ENCODE assay signal across 8 mouse cellular contexts in genomic region chr9:108648166-108648565, GRCm38 (mm10). TPM values are rescaled to one million over a fixed set of nuclear protein-coding genes. Genes with fewer than 3 reads are reported as not detected.
DNase-seq lines count a peak whose midpoint lies in the region; ATAC-seq and TF ChIP-seq lines count a peak whose summit lies in the region.

No protein-coding gene starts in this region.

- H3K27ac ChIP-seq in lung, embryonic 14.5 days (ENCODE audit: low read depth) = peak overlapping the region; percentile 94
- H3K27ac ChIP-seq in stomach, embryonic 15.5 days = peak overlapping the region; percentile 94; the same call in 1 of the 2 replicates

- no peaks in the 10 kb centered on the region for H3K9me3 ChIP-seq in erythroblast, embryonic 14.5 days (ENCODE audit: control insufficient read depth, low read length)
- H3K9me3 ChIP-seq in lung, embryonic 14.5 days (ENCODE audit: low read depth, low read length) = no peaks in the 10 kb centered on the region
- no peaks in the 10 kb centered on the region for H3K9me3 ChIP-seq in stomach, embryonic 15.5 days

- no peaks in the 10 kb centered on the region for H3K27me3 ChIP-seq in erythroblast, embryonic 14.5 days (ENCODE audit: control insufficient read depth)
- H3K27me3 ChIP-seq in lung, embryonic 14.5 days (ENCODE audit: insufficient read depth, low read length) = no peaks in the 10 kb centered on the region
- H3K27me3 ChIP-seq in stomach, embryonic 15.5 days (replicated peaks) = no peaks in the 10 kb centered on the region

- 26% methylated on average over 10 of the region's 10 CpGs for WGBS in lung, embryonic 14.5 days
- 23% methylated on average over 10 of the region's 10 CpGs for WGBS in stomach, embryonic 15.5 days

- H3K9ac ChIP-seq in lung, embryonic 14.5 days = peak overlapping the region; percentile 89
- no peak overlapping the region for H3K9ac ChIP-seq in stomach, embryonic 15.5 days

- peak overlapping the region; percentile 89 for H3K4me2 ChIP-seq in lung, embryonic 14.5 days
- peak overlapping the region; percentile 58 for H3K4me2 ChIP-seq in stomach, embryonic 15.5 days

- no peak for TF ChIP-seq CTCF in lung, embryonic 14.5 days (IDR thresholded peaks at IDR 0.05; ENCODE audit: low read depth)

- ATAC-seq in lung, embryonic 14.5 days (ENCODE audit: insufficient read depth) = no peak
- ATAC-seq in stomach, embryonic 15.5 days (ENCODE audit: insufficient read depth, low FRiP score, low read depth) = no peak
- ATAC-seq in inflammation-experienced regulatory T-cells, adult 6 months = no peak

- peak; percentile 36 for DNase-seq in spleen, adult 12 weeks (ENCODE audit: low spot score)
- no peak for DNase-seq in spleen, adult 18-20 months
- peak; percentile 68 for DNase-seq in kidney, adult 18-20 months
- DNase-seq in lung, embryonic 14.5 days = no peak
- DNase-seq in cerebellum, adult 9-11 months = no peak

- peaks cover 37% of the 10 kb centered on the region for H3K36me3 ChIP-seq in erythroblast, embryonic 14.5 days (ENCODE audit: control insufficient read depth)
- H3K36me3 ChIP-seq in lung, embryonic 14.5 days (ENCODE audit: insufficient read depth) = peaks cover 9% of the 10 kb centered on the region
- no peaks in the 10 kb centered on the region for H3K36me3 ChIP-seq in stomach, embryonic 15.5 days

- H3K4me1 ChIP-seq in erythroblast, embryonic 14.5 days (ENCODE audit: control insufficient read depth) = peaks cover 37% of the 10 kb centered on the region
- peaks cover 6% of the 10 kb centered on the region; the same call in 1 of the 2 replicates for H3K4me1 ChIP-seq in lung, embryonic 14.5 days (ENCODE audit: insufficient read depth)
- peaks cover 7% of the 10 kb centered on the region; the same call in 1 of the 2 replicates for H3K4me1 ChIP-seq in stomach, embryonic 15.5 days

- H3K4me3 ChIP-seq in erythroblast, embryonic 14.5 days (replicated peaks) = peak overlapping the region; percentile 98
- H3K4me3 ChIP-seq in lung, embryonic 14.5 days (ENCODE audit: low read depth, low read length) = peak overlapping the region; percentile 99
- H3K4me3 ChIP-seq in stomach, embryonic 15.5 days (replicated peaks) = peak overlapping the region; percentile 88

RNA-seq across cellular contexts. Expression of gene Arih2, which starts 1.0 kb away (rescaled TPM):
- 18.7 and 20.5 TPM in 2 replicates for polyA plus RNA-seq in erythroblast, embryonic 14.5 days (2012)
- polyA plus RNA-seq in lung, embryonic 14.5 days (2014; fragmentation: Nextera tagmentation; extraction: Ambion mirVana) = 41.6 and 44.9 TPM in 2 replicates
- polyA plus RNA-seq in stomach, embryonic 15.5 days (2015; fragmentation: Nextera tagmentation; extraction: Ambion mirVana) = 42.0 and 43.5 TPM in 2 replicates
- polyA plus RNA-seq in inflammation-experienced regulatory T-cells, adult 6 months (2017; shearing (Covaris generic)) = 10 to 100 TPM; 55.7 to 65.6 (median 62.7) TPM

RNA-seq across cellular contexts. Expression of gene Slc25a20, which starts 13.7 kb away (rescaled TPM):
- polyA plus RNA-seq in erythroblast, embryonic 14.5 days (2012) = 0.12 and 0.26 TPM in 2 replicates
- 27.6 and 29.6 TPM in 2 replicates for polyA plus RNA-seq in lung, embryonic 14.5 days (2014; fragmentation: Nextera tagmentation; extraction: Ambion mirVana)
- polyA plus RNA-seq in stomach, embryonic 15.5 days (2015; fragmentation: Nextera tagmentation; extraction: Ambion mirVana) = 40.5 and 51.1 TPM in 2 replicates
- polyA plus RNA-seq in inflammation-experienced regulatory T-cells, adult 6 months (2017; shearing (Covaris generic)) = 10 to 100 TPM; 41.0 to 53.4 (median 48.2) TPM

RNA-seq across cellular contexts. Expression of gene Prkar2a, which starts 40.9 kb away (rescaled TPM):
- 0.15 and 0.21 TPM in 2 replicates for polyA plus RNA-seq in erythroblast, embryonic 14.5 days (2012)
- 35.0 and 38.1 TPM in 2 replicates for polyA plus RNA-seq in lung, embryonic 14.5 days (2014; fragmentation: Nextera tagmentation; extraction: Ambion mirVana)
- 32.9 and 39.3 TPM in 2 replicates for polyA plus RNA-seq in stomach, embryonic 15.5 days (2015; fragmentation: Nextera tagmentation; extraction: Ambion mirVana)
- 10 to 100 TPM in 1 of 3 experiments, 1 to 10 TPM in 2; 7.7 to 11.9 (median 9.2) TPM for polyA plus RNA-seq in inflammation-experienced regulatory T-cells, adult 6 months (2017; shearing (Covaris generic))

RNA-seq across cellular contexts. Expression of gene P4htm, which starts 50.7 kb away (rescaled TPM):
- polyA plus RNA-seq in erythroblast, embryonic 14.5 days (2012) = 0.02 and 0.03 TPM in 2 replicates
- polyA plus RNA-seq in lung, embryonic 14.5 days (2014; fragmentation: Nextera tagmentation; extraction: Ambion mirVana) = 5.7 and 6.1 TPM in 2 replicates
- 5.5 and 6.1 TPM in 2 replicates for polyA plus RNA-seq in stomach, embryonic 15.5 days (2015; fragmentation: Nextera tagmentation; extraction: Ambion mirVana)
- polyA plus RNA-seq in inflammation-experienced regulatory T-cells, adult 6 months (2017; shearing (Covaris generic)) = 10 to 100 TPM in 1 of 3 experiments, 1 to 10 TPM in 2; 5.6 to 10.9 (median 7.5) TPM

Comparison
In these comparisons a context has a peak if more than half of its experiments do, and no peak if none do; other contexts are left out.
1. DNase-seq: peak in spleen, adult 12 weeks (single experiment) and kidney, adult 18-20 months (single experiment); none in spleen, adult 18-20 months (0 of 2), lung, embryonic 14.5 days (single experiment) and cerebellum, adult 9-11 months (single experiment).
2. RNA of gene Slc25a20, which starts 13.7 kb away (polyA plus RNA-seq): 41.0 to 53.4 TPM in inflammation-experienced regulatory T-cells, adult 6 months, 40.5 to 51.1 TPM in stomach, embryonic 15.5 days and 27.6 to 29.6 TPM in lung, embryonic 14.5 days; 0.12 to 0.26 TPM in erythroblast, embryonic 14.5 days; every median in the first group is over 10 times any median in the second.
3. Peak in every context shown above with its lines, with median percentiles within 50 percentile points of each other: H3K4me3 ChIP-seq.